Mouse (Mus musculus) bone marrow macrophage, adult 2 months (primary cell): ENCODE results near the gene Fam57b.

ENCODE experiments used
- CTCF ChIP-seq: IDR thresholded peaks from 2 replicates; pipeline ENCODE4 v1.5.1; 2012; ENCODE audit warnings: low read depth, mild to moderate bottlenecking, low read length, moderate library complexity
- POLR2A ChIP-seq: IDR thresholded peaks from 2 replicates; pipeline ENCODE4 v1.6.1; 2012; ENCODE audit warnings: mild to moderate bottlenecking, low read depth, low read length, borderline replicate concordance

GRCm38 (mm10) chr7:126843276-126843675 is 45.8 kb downstream of the Fam57b start:
- TF ChIP-seq CTCF (no peak), POLR2A (no peak)
